Mouse (Mus musculus): ENCODE measurements at regions not wholly inside any gene's neighbourhood (a gene's known extent, or its start where the extent isn't known, plus 50 kb on each side); places are given as distances from the start of the nearest gene placed in this dataset.

DNA sequence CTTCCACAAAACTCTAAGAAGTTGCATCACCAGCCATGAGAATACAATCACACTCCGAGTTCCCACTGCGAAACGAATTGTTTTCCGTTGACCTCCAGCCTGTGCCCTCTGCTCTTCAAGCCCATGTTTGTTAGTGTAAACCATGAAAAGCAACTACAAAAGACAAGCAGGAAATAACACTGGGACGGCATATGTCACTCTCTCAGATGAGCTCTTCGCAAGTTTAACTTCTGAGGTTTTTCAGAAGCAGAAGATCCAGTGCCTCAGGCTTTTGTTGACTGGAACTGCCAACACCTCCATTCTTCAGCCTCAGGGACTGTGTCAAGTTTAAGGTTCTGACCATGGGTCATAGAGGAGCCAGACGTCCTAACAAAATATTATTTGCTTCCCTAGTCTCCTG lies 50.2 kb upstream of the Lmcd1 start:
- TF ChIP-seq CTCF (IDR thresholded peaks at IDR 0.05): no peak
- TF ChIP-seq EP300 (IDR thresholded peaks at IDR 0.05): peak; percentile 48; the same call in 1 of the 2 replicates
